Mouse (Mus musculus) R1 (cell line): ENCODE measurements at regions not wholly inside any gene's neighbourhood (a gene's known extent, or its start where the extent isn't known, plus 50 kb on each side); places are given as distances from the start of the nearest gene placed in this dataset.

ENCODE experiments used
- DNase-seq: peaks from one replicate; pipeline ENCODE4 v3.0.0-alpha.2; 2018; ENCODE audit warnings: low read depth, low spot score

DNA sequence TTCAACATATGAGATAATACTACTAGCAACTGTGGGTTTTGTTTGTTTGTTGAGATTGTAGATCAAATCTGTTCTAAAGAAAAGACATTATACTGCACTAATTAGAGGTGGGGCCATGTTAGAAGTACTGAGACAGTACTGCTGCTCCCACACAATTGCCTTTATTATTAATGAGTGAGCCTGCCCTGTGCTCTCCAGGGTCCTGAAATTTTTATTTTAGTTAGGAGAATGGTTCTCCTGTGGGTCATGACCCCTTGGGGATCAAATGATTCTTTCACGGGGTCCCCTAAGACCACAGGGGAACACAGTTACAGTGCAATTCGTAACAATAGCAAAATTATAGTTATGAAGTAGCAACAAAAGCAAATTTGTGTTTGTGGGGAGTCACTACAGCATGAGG is 268.8 kb downstream of the Gm9195 start:
- DNase-seq = peak; percentile 3

DNA sequence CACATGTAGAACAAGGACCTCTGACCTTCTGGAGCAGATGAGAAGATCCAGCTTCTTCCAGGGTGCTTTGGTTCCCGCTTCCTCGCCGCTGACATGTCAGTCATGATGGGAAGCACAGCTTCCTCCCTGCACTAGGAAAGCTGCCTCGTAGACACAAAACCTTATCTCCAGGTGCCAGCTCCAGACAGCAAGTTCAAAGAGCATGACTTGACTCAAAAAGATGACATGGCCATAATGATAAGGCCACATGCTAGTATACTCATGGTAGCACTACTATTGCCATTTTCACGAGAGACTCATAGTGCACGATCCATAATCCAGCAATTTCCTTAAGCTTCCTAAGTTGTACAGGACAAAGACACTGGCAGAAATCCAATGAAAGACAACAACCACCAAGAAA is 272.1 kb downstream of the Gm9195 start:
- no peak for DNase-seq

DNA sequence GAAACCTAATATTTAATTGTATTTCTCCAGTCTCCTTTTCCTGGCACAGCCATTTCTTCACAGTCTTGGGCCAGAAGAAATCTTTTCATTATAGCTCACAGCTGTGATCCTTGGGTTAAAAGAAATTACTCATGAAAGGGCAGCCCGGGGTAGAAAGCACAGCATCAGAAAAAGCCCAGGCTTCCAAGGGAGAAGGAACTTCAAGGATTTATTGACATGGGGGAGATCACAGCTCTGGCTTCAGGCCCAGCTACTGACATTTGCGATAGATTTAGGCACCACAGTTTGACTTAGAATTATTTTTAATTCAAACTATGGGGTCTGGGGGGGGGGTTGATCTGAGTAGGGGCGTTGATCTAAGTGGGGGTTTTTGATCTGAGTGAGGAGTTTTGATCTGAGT is 291.3 kb downstream of the Gm9195 start:
- no peak for DNase-seq

DNA sequence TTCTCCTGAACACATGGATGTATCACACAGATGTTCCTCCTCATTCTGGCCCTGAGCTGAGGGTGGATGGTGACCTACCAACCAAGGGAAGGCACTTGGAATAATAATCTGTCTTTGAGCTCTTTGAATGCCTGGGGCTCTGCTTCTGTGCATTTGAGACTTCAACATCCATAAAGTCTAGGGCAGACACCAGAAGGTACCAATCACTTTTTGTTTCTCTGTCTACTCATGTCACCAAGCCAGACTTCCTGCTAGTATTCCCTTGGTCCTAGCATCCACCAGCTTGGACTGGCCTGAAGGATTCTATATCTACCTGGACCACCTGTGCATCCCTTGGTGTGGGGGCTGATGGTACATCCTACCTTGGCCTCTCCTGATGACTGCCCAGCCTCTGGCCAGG is 291.7 kb downstream of the Gm9195 start:
- no peak for DNase-seq

DNA sequence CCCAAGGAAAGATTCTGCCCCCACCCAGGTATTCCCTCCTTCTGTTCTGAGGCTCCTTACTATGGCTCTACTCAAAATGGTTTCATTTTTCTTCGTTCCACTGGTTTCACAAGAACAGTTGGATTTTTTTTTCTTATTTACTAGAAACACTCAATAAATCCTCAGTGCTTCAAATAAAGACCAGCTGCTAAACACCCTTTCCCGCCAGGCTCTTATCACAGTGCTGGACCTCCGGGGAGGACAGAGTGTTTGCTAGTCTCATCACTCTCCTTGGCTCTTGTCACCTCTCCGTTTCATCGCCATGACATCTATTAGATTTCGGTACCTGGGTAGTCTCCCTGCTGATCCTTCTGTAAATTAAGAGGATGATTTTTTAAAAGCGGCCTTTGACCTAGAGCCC is 293.7 kb downstream of the Gm9195 start:
- no peak for DNase-seq

DNA sequence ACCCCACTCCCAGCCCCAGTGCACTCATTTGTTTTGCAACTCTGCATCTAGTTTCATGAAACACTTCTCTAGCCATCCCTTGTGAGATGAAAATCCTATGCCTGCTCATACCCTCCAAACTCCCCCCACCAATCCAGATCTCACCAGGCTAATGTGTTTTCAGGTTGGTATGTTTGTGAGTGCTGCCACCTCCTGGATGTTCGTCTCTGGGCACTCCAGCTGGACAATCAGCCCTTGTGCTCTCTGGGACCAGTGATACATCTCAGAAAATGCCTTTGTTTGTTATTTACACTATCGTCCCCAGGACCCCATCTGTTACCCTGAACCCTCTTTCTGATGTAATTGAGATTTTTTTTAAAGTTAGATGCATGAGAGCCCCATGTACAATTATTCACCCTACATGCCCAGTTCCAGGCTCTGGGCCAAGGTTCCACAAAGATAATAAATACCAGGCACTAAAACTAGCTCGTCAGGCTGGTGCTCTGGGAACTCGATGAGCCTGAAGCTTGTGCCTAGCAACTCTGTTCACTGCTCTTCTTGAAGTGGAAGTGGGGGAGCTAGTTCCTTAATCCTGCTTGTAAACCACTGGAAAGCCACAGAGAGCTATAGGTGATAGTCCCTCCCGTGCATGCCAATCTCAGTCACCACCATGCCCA is 304.2 kb downstream of the Gm9195 start:
- peak; percentile 31 for DNase-seq

DNA sequence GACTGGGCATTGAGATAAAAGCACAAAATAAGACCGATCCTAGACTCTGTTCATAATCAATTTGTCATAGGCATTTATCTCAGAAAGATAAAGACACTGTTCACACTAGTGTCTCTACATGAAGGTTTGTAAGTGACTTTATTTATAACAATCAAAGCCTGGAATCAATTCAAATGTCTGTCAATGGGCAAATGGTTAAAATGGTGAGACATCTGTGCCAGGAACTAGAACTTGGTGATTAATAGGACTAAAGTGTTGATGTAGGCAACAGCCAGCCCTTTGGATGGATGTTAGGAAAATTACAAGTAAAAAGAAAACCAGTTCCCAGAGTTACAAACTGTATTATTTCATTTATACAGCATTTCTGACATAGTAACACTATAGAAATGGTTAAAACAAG is 315.9 kb downstream of the Gm9195 start:
- no peak for DNase-seq

DNA sequence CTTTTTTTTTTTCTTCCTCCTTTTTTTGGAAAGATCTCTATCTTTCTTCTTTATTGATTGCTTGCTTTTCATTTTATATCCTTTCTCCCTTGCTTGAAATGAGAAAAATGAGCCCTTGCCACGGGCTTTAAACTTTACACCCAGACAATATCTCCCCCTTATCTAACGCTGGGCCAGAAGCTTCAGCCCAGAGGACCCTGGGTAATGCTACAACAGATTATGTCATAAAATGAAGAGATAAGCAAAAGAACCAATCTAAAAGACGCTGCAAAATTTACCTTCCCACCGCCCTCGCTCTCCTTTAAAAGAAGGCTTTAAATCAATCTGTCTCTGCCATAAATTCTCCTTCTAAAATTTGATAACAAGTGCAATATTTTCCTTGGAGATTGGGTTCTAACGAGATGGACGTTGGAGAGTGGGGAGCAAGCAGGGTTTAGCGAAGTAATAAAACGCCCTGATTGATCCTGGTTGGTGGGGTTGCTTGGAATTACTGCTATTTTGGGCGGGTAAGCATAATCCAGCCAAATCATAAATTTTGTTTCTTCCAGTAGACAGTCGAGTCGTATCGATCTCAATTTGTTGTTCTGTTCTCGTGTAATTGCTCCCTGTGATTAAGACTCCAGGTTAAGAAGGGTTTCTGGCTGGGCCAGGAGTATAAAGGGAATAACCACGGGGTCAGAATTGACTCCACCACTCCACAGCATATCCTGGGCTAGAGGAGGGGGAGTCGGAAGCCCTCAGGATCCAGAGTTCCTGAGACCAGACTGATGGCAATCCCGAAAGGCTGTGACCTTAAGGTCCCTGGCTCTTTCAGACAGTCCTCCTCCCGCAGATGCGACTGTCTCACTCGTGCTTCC is 318.9 kb downstream of the Gm9195 start:
- no peak for DNase-seq

DNA sequence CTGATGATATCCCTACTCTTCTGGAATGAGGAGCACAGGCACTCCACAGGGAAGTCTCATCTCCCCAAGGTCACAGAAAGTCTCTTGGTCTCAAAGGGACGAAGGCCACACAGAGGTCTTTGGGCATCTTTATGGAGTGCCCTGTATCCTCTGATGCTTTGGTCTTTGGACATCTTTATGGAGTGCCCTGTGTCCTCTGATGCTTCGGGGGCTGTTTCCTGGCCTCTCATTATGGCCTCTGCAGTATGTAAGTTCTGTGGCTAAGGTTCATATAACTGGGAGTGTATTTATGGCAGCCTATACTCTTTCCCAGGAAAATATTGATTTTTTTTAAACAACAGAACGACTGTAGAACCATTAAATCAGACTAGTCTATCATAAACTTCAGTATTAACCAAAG is 319.9 kb downstream of the Gm9195 start:
- DNase-seq = no peak

DNA sequence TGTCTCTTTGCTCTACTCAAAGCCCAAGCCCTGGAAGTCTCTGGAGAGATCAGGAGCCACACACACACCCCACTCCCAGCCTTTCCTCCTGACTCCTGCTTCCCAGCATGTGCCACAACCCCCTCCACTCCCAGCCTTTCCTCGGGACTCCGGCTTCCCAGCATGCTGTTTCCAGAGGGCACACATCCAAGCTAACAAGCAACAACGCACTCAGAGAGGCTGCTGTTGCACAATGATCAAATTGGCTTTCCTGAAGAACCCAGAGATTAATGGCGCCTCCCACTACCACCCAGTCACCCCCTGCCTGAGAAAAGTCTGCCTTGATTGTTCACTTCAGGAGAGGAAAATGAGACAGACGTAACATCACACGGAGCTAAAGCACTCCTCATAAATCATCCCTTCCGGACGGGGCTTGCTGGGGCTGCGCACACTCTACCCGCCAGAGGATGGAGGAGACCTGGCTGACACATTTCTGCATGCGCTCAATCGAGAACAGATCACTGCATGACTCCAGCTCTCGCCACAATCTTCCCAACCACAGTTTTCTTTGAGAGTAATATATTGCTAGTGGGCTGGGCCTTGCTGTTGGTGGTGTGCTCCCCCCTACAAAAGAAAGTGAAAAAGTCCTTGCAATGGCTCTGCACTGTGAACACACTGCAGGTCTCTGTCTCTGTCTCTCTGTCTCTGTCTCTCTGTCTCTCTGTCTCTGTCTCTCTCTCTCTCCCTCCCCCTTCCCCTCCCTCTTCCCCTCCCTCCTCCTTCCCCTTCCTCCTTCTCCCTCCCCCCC is 332.9 kb downstream of the Gm9195 start:
- DNase-seq = peak; percentile 54

DNA sequence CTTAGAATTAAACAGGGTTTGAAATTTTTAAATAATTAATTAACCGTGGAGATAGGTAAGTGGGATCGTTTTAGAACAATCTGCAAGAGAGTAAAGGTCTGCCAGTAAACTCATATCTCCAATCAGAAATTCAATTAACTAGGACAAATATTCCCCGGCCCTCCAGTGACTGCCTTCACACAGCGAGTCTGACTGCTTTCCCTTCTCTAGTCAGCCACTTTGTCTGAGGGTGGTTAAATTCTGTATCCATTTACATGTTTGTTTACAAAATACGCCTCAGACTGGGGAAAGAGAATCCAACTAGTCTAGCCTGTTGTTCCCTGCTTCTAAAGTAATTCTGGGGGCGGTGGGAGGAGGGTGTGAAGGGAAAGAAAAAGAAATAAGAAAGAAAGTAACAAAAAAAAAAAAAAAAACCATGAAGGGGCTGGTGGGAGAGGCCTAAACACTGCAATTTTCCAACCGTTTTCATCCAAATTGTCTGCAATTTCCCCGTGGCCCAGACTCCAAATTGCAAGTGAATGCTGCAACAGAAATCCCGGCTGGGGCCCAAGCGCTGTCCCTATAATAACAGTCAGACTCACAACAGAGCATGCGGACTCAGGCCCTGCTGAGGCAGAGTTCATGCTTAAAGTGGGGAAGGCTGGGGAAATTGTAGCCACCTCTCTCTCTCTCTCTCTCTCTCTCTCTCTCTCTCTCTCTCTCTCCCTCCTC is 336.3 kb downstream of the Gm9195 start:
- DNase-seq = peak; percentile 44

DNA sequence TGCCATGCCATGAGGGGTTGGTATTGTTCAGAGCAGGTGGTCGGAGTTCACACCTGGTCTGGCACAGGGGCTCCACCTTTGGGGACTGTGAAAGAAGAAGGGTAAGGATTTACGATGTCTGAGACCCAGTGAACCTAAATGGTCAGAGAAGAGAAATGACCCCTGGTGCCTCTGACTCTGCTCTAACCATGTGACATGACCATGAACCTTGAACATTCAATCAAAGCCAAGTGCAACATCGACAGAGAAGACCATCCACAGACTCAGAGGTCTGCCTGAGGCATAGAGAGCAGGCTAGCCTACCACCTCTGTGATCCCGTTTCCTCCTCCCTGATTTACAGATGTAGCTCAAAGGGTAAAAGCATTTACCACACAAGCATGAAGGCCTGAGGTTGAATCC is 340.0 kb downstream of the Gm9195 start:
- peak; percentile 78 for DNase-seq

DNA sequence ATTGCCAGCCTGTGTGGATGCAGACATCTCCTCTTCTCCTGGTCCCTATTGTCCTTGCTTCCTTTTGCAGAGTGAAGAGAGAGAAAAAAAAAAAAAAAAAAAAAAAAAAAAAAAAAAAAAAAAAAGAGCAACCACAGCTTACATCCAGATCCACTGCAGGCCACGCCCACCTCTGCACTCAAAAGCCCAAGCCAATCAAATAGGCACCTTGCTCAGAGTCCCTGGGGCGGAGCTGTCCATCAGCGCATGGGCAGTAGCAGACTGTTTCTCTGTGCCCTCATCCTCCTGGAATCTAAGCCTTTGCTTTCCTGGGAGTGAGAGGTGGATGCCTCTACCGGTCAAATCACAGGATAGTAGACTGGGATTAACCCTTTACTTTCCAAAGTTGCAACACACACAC is 342.2 kb downstream of the Gm9195 start:
- peak; percentile 87 for DNase-seq

DNA sequence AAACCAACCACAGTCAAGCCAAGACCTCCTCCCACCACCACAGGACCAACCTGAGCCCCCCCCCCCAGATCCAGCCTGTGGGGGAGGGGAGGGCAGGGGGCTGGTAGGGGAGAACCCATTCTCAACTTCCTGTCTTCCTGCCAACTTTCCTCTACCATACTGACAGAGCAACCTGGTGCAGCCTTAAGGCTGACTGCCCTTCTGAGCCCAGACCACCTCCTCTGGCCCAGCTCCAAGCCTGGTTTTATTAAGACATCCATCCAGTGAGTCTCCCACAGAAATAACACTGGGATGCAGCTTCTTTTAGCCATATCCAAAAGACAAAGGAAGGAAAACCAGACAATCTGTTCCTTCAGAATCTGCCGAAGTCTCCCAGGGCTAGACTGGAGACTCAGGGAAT is 342.8 kb downstream of the Gm9195 start:
- peak; percentile 33 for DNase-seq

DNA sequence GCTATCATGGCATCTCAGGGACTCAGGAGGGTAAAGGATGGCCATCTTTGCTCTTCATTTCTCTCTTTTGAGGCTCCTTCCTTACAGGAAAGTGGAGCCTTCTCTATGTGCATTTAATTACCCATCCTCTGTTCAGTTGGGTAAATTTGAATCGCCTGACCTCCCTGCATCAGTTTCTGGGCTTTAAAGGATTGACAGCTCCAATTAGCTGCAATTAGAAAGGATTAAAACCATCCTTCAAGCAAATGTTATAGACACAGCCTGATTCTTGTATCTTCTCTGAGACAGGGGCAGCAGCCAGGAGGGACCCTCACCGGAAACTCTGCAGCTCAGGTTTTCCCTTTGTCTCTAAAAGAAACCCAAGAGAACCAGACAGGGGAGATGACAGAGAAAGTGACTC is 345.3 kb downstream of the Gm9195 start:
- no peak for DNase-seq

DNA sequence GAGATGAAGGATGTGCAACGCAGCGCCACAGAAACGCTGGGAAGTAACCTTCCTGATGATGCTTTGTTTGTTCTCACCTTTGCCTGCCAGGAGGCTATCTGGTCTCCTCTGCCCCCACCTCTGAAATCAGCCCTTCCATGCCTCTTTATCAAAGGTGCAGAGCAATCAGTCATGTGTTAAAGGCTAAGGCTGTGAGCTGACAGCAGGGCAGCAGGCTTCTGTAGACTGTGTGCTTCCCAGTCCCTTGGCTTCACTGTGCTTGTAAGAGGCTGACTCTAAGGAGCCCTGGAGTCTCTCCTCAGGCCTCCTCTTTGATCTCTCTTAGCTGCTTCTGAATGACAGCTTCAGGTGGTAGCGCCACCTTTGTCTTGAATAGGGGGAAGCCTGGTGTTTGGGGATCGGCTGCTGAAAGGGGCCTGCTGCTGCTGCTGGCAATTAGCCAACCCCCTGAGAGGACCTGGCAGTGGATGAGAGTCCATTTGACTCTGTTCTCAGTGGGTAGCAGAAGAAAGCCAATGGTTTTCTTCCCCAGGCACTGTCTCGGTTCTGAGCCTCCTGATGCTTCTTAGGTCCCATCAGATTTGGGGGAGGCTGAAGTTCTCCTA is 348.7 kb downstream of the Gm9195 start:
- DNase-seq = peak; percentile 43

DNA sequence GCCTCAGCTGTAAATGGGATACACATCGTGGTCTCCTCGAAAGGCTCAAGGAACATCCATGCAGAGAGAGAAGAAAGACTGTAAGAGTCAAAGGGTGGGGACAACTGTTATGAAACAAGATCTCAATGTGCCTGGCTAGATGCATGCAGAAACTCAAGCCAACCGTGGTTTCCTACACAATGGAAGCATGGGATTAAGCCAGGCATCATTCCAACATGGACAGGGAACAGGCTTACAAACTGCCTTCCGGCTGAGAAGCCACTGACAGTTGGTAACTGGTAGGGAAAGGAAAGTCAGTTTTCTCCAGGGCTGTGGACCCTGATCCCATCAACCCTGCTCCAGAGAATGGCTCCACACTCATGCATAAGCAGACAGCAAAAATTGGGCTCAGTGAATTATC is 350.5 kb downstream of the Gm9195 start:
- DNase-seq = no peak

DNA sequence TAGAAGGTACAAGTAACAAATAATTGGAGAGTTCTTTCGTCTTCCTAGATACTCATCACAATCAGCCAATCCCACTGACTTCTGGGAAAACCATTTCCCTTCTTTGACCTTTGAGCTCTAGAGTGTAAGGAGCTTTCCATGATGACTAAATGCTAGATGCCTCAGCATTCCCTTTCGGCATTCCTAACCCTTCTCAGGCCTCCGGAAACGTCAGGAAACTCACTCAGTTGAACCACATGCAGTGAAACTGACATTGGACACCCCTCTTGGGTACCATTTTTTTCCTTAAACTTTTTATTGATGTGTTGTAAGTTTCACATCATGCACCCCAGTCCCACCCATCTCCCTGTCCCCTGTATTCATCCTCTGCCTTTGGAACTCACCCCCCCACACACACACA is 361.5 kb downstream of the Gm9195 start:
- no peak for DNase-seq

DNA sequence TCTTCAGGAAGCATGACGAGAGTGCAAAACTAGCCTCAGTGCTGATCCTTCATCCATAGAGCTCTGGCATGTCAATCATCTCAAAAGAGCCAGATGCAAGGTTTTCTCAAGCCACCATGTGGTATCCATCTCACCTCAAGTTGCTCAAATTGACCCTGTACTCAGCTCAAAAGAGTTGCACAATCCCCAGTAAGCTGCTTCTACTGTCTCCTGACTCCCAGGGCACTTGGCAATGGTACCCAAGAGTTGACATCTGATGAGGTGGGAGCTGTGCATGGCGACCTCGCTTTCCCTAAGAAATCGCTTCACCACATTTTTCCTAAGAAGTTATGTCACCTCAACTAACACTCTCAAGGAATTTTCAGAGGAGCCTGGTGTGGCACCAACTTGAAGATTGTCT is 369.9 kb downstream of the Gm9195 start:
- DNase-seq = no peak

DNA sequence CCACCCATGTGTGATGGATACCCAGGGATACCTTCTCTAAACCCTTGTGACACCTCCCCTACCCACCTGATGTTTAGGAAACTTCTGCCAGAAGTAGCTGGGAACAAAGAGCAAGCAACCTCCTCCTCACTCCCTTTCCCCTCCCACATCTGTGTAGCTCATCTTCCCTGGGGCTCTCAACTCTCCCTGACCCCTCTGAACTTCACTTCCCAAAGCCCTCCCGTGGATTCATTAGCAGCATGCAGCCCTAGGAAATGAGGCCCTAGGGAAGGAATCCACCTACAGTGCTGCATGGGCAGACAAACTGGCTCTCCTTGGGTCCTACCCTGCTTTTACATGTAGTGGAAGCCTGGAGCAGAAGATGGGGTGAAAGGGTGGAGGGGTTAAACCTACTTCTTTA is 370.6 kb downstream of the Gm9195 start:
- peak; percentile 51 for DNase-seq

DNA sequence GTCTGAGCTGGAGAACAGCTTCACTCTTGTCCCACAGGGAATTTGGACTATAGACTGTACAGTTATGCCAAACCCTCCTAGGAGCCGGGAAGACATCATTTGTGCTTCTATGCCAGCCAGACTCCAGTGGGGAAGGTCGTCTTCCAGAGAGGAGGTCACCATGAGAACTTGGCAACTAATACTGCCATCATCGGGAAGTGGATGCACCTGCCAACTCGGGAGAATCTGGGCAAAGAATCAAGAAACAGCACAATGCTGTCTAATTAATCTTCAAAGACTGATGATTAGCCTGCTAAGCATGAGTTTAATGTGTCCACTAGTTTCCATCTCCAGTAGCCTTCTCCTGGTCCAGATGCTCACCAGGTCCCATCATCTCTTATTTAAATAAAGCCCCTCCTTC is 374.8 kb downstream of the Gm9195 start:
- no peak for DNase-seq
